Mouse (Mus musculus) right cerebral cortex, postnatal 25 days (tissue): ENCODE results near the gene Rbm39.
"Not testable (repeated sequence)": the region's sequence is repeated elsewhere in the genome, so short reads cannot be mapped to it uniquely, and the experiment has no call there.

Experiments
- DNase-seq: peaks from one replicate; pipeline ENCODE4 v3.0.0; 2022

The Rbm39 gene

GRCm38 (mm10) chr2:156180094-156180821 is at the start of gene Rbm39:
TSS of gene Rbm39 (minus strand) at chr2:156180238.
- peak; percentile 100 for DNase-seq

GRCm38 (mm10) chr2:156229171-156229570 is 49.1 kb upstream of the Rbm39 start:
- no peak for DNase-seq

- DNase-seq, result no peak
Observed at GRCm38 (mm10) chr2:156227689-156228088, 47.7 kb upstream of the Rbm39 start.

- no peak for DNase-seq
Observed at GRCm38 (mm10) chr2:156224043-156224442, 44.0 kb upstream of the Rbm39 start.

- no peak for DNase-seq
Observed at GRCm38 (mm10) chr2:156222100-156222499, 42.1 kb upstream of the Rbm39 start.

GRCm38 (mm10) chr2:156217786-156218185 is 37.7 kb upstream of the Rbm39 start:
- no peak for DNase-seq

- no peak for DNase-seq
Observed at GRCm38 (mm10) chr2:156203917-156204316, 23.9 kb upstream of the Rbm39 start.

- no peak for DNase-seq
Observed at GRCm38 (mm10) chr2:156202848-156203437, 22.9 kb upstream of the Rbm39 start.

- DNase-seq, result no peak
Observed at GRCm38 (mm10) chr2:156201486-156201885, 21.4 kb upstream of the Rbm39 start.

- no peak for DNase-seq
Observed at GRCm38 (mm10) chr2:156199944-156200343, 19.9 kb upstream of the Rbm39 start.

GRCm38 (mm10) chr2:156197129-156197911 is 17.3 kb upstream of the Rbm39 start:
- DNase-seq, result no peak

GRCm38 (mm10) chr2:156196302-156197128 is 16.5 kb upstream of the Rbm39 start, which contains the start of gene Phf20:
TSS of gene Phf20 (plus strand) at chr2:156196466.
- DNase-seq, result peak; percentile 97

- no peak for DNase-seq
Observed at GRCm38 (mm10) chr2:156194571-156194970, 14.5 kb upstream of the Rbm39 start.

GRCm38 (mm10) chr2:156193066-156193862 is 13.2 kb upstream of the Rbm39 start:
- DNase-seq, result no peak

- no peak for DNase-seq
Observed at GRCm38 (mm10) chr2:156192068-156192467, 12.0 kb upstream of the Rbm39 start.

GRCm38 (mm10) chr2:156191540-156191939 is 11.5 kb upstream of the Rbm39 start:
- DNase-seq, result no peak

- no peak for DNase-seq
Observed at GRCm38 (mm10) chr2:156190004-156190896, 10.2 kb upstream of the Rbm39 start.

GRCm38 (mm10) chr2:156189241-156189640 is 9.2 kb upstream of the Rbm39 start:
- DNase-seq, result not testable (repeated sequence)

- no peak for DNase-seq
Observed at GRCm38 (mm10) chr2:156181592-156181991, 1.6 kb upstream of the Rbm39 start.

- DNase-seq, result no peak
Observed at GRCm38 (mm10) chr2:156180824-156181590, 969 bp upstream of the Rbm39 start.
